Mouse (Mus musculus) heart, adult 2 months (tissue): ENCODE data around the gene Olfr463. TPM values are rescaled to one million over a fixed set of nuclear protein-coding genes. Genes with fewer than 3 reads are reported as not detected.
A peak's percentile ranks its signal among the peaks of the same experiment; 100 is the strongest.
"Not testable (repeated sequence)": the region's sequence is repeated elsewhere in the genome, so short reads cannot be mapped to it uniquely, and the experiment has no call there.

Experiments used
- DNase-seq, 2 experiments: peaks; one replicate each; pipeline ENCODE4 v3.0.0; 2021
- H3K27ac ChIP-seq: fragments of 200-600 bp; 2 replicates; pipeline ENCODE4 v1.8.1; 2022
- H3K27me3 ChIP-seq: fragments of 200-500 bp; 2 replicates; pipeline ENCODE4 v1.6.1; 2012; ENCODE audit warnings: mild to moderate bottlenecking, low read length, inconsistent platforms, mixed read lengths; ENCODE audit not compliant: control insufficient read depth, insufficient read depth
- H3K36me3 ChIP-seq: fragments of 200-500 bp; 2 replicates; pipeline ENCODE4 v1.6.1; 2012; ENCODE audit warnings: low read length, inconsistent platforms; ENCODE audit not compliant: control insufficient read depth, insufficient read depth
- H3K4me1 ChIP-seq: fragments of 200-500 bp; 2 replicates; pipeline ENCODE4 v1.6.1; 2011; ENCODE audit warnings: low read length; ENCODE audit not compliant: control insufficient read depth, insufficient read depth
- H3K4me3 ChIP-seq: fragments of 200-600 bp; 2 replicates; pipeline ENCODE4 v1.8.1; 2022
- H3K79me2 ChIP-seq: fragments of 200-500 bp; replicated peaks from 2 replicates; pipeline ENCODE4 v1.6.1; 2012; ENCODE audit warnings: mild to moderate bottlenecking, inconsistent platforms, low read length, moderate library complexity, mixed read lengths; ENCODE audit not compliant: control insufficient read depth, insufficient read depth
- H3K9ac ChIP-seq: fragments of 200-500 bp; 2 replicates; pipeline ENCODE4 v1.6.1; 2012; ENCODE audit warnings: low read depth, mild to moderate bottlenecking, control low read depth, inconsistent platforms, low read length, mixed read lengths
- CTCF ChIP-seq: fragments of 200-600 bp; IDR thresholded peaks from 2 replicates; pipeline ENCODE4 v1.8.1; 2022; ENCODE audit warnings: antibody characterized with exemption, mild to moderate bottlenecking, moderate library complexity
- EP300 ChIP-seq: fragments of 200-500 bp; IDR thresholded peaks from 2 replicates; pipeline ENCODE4 v1.6.1; 2011; ENCODE audit warnings: low read depth, low read length, control low read depth; ENCODE audit not compliant: insufficient read depth
- POLR2A ChIP-seq: fragments of 200-500 bp; IDR thresholded peaks from 2 replicates; pipeline ENCODE4 v1.6.1; 2011; ENCODE audit warnings: mild to moderate bottlenecking, low read depth, low read length, control low read depth; ENCODE audit not compliant: insufficient read depth
- WGBS: fragments of 180-500 bp; shearing (Covaris S2); methylation state at CpG from one replicate; pipeline ENCODE4 v1.1.7; 2018; 5-methylcytosine and 5-hydroxymethylcytosine counted together
- intact Hi-C: fragments of 180-260 bp; cut with DNase I; formaldehyde crosslinking; loops from one replicate; pipeline ENCODE4 v1.15.1; 2025
- polyA plus RNA-seq: library from polyadenylated mRNA; depleted of rRNA; stranded (reverse); fragments of >200 nt; gene quantifications from 2 replicates; pipeline ENCODE4 v1.2.3, GENCODE M21; 2012
- total RNA-seq, 2 experiments: library from RNA; stranded (reverse); gene quantifications; 2 replicates each; pipeline ENCODE4 v1.2.3; 2021

Gene Olfr463
- total and polyA plus RNA-seq, 3 experiments, result not detected

DNA sequence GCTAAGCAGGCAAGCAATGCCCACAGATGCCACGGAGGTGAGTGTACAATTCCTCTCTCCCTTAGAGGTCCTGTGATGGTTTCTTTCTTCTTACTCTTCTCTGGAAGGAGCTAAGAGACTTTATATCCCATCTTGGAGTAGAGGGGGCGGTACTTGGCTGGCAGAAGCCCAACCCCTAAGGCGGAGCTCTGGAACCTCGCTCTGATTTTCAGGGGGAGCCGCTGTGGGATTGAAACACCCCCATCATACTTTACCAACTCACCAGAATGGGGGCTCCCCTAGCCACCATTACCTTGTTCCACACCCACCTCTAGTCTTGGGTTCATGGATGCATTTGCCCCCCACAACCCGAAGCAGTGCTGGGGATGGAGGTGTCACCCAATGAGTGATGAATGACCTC is 21.8 kb downstream of the Olfr463 start, which contains the start of gene Epx:
Gene Epx (minus strand): TSS at position 101 of the 400 bp plus-strand sequence.
- no peak for DNase-seq
- TF ChIP-seq EP300, result no peak
- TF ChIP-seq CTCF, result no peak
- TF ChIP-seq POLR2A, result no peak
- no peaks in the 10 kb centered on the region for H3K36me3 ChIP-seq
- intact Hi-C loops, result no loop called here
- H3K4me3 ChIP-seq, result no peak within 1 kb of the TSS
- H3K79me2 ChIP-seq, result no peaks in the 10 kb centered on the region
- H3K4me1 ChIP-seq, result no peaks in the 10 kb centered on the region
- no peak within 1 kb of the TSS for H3K9ac ChIP-seq
- H3K27ac ChIP-seq, result no peak within 1 kb of the TSS
- H3K27me3 ChIP-seq, result no peaks in the 10 kb centered on the region
- WGBS, result 78% methylated on average over 6 of the region's 6 CpGs

- DNase-seq, result no peak
- 31% methylated on average over 8 of the region's 8 CpGs for WGBS
- intact Hi-C loops, result no loop called here
- Histone ChIP-seq H3K27ac (no peak overlapping the region), H3K4me3 (no peak overlapping the region), H3K4me1 (no peaks in the 10 kb centered on the region), H3K79me2 (no peaks in the 10 kb centered on the region), H3K27me3 (no peaks in the 10 kb centered on the region), H3K9ac (no peak overlapping the region), H3K36me3 (no peaks in the 10 kb centered on the region)
- TF ChIP-seq POLR2A, result no peak
- TF ChIP-seq EP300, result no peak
- no peak for TF ChIP-seq CTCF
Observed at GRCm38 (mm10) chr11:87871766-87872165, 25.4 kb downstream of the Olfr463 start.

GRCm38 (mm10) chr11:87870096-87870495 is 27.1 kb downstream of the Olfr463 start:
- Histone ChIP-seq H3K4me1 (no peaks in the 10 kb centered on the region), H3K79me2 (no peaks in the 10 kb centered on the region), H3K4me3 (no peak overlapping the region), H3K9ac (no peak overlapping the region), H3K36me3 (no peaks in the 10 kb centered on the region), H3K27me3 (no peaks in the 10 kb centered on the region), H3K27ac (no peak overlapping the region)
- DNase-seq, result no peak
- intact Hi-C loops, result no loop called here
- WGBS, result 82% methylated on average over 2 of the region's 2 CpGs
- TF ChIP-seq POLR2A, result no peak
- TF ChIP-seq CTCF, result no peak
- TF ChIP-seq EP300, result no peak

DNA sequence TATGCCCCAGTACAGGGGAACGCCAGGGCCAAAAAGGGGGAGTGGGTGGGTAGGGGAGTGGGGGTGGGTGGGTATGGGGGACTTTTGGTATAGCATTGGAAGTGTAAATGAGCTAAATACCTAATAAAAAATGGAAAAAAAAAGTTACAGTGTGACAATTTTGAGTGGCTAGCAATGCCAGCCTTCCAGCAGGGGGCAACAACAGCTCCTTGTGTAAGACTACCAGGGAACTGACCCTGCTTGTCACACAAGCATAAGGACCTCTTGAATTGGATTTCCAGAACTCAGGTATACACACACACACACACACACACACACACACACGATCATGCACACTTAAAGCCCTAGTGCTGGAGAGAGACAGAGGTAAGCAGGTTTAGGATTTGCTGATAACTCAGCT is 30.3 kb downstream of the Olfr463 start:
- intact Hi-C loops, H3K36me3 ChIP-seq, H3K79me2 ChIP-seq, H3K27me3 ChIP-seq, H3K4me1 ChIP-seq, H3K27ac ChIP-seq, H3K4me3 ChIP-seq, DNase-seq, H3K9ac ChIP-seq: not testable (repeated sequence)
- 81% methylated on average over 1 of the region's 2 CpGs for WGBS
- 0 out of 2 replicates have a peak, but pooled peaks have one; percentile 4 for TF ChIP-seq CTCF

DNA sequence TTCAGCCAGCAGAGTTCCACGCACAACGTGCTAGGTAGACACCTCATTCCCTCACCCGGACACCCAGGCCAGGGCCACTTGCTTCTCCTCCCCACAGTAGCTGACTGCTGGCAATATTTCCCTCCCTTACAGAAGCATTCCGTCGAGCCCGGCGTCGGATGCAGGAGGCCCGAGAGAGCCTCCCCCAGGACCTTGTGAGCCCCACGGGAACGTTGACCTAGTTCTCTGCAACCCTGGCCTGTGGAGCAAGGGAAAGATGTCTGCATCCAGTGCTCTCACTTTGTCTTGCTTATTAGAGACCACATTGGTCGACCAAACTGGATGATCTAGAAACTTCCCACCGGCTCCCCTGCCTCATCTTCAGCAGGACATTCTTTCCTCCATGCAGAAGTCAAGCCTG is 34.4 kb downstream of the Olfr463 start:
- TF ChIP-seq EP300, result no peak
- TF ChIP-seq POLR2A, result no peak
- TF ChIP-seq CTCF, result no peak
- H3K27me3 ChIP-seq, result no peaks in the 10 kb centered on the region
- DNase-seq, result peak; percentile 14 to 29
- H3K4me1 ChIP-seq, result no peaks in the 10 kb centered on the region
- 78% methylated on average over 13 of the region's 13 CpGs for WGBS
- no peaks in the 10 kb centered on the region for H3K79me2 ChIP-seq
- no peak overlapping the region for H3K27ac ChIP-seq
- H3K36me3 ChIP-seq, result no peaks in the 10 kb centered on the region
- H3K9ac ChIP-seq, result no peak overlapping the region
- intact Hi-C loops, result no loop called here
- no peak overlapping the region for H3K4me3 ChIP-seq

DNA sequence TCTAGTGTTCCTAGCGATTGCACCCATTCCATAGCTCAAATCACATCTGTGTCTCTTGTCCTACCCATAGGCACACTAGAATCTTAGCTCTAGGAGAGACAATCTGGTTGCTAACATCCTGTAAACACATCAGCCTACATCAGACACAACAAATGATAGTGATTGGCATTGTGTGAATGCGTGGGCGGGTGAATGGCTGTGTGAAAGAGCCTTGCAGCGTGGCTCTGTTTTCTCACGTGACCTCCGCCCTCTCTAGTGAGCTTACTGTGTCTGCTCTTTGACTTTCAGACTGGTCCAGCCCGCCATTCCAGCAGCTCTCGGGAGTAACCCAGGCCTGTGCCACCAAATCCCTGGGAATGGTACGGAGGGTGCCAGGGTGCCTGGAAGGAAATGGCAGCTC is 36.8 kb downstream of the Olfr463 start:
- Histone ChIP-seq H3K4me3 (no peak overlapping the region), H3K4me1 (no peaks in the 10 kb centered on the region), H3K36me3 (no peaks in the 10 kb centered on the region), H3K27ac (no peak overlapping the region), H3K79me2 (no peaks in the 10 kb centered on the region), H3K27me3 (no peaks in the 10 kb centered on the region), H3K9ac (no peak overlapping the region)
- no peak for DNase-seq
- TF ChIP-seq EP300 (no peak), CTCF (no peak)
- intact Hi-C loops, result no loop called here
- 84% methylated on average over 9 of the region's 9 CpGs for WGBS
